Mouse (Mus musculus): ENCODE results near the gene Phlda1. TPM values are rescaled to one million over a fixed set of nuclear protein-coding genes. Genes with fewer than 3 reads are reported as not detected.

Gene Phlda1
- polyA plus RNA-seq, 1 experiment, result 56.1 TPM

DNA sequence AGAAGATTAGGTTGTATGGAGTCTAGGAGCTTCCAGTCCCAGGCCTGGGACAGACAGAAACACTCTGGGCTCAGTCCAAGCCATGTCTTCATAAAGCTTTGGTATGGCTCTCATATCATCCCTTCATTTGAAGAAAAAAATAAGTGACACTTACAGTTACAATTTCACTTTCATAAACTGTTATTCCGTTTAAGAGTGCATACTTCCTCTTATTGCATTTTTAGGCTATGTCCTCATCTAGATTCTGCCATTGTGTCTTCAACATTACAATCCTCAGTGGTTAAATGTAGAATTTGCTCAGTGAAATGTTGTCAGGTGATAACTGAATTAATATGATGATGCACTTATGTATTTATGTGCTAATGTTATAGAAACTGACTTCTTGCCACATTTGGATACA, 41.3 kb upstream of the Phlda1 start:
- Histone ChIP-seq H3K4me2 (ENCODE audit: low read depth) (no peak overlapping the region), H3K36me3 (ENCODE audit: control insufficient read depth, insufficient read depth) (no peaks in the 10 kb centered on the region), H3K4me3 (no peak overlapping the region), H3ac (ENCODE audit: control insufficient read depth, insufficient read length) (no peak overlapping the region), H3K27me3 (ENCODE audit: control insufficient read depth, insufficient read depth, insufficient read length) (no peaks in the 10 kb centered on the region), H3K79me2 (ENCODE audit: control insufficient read depth, insufficient read depth) (no peaks in the 10 kb centered on the region)
- TF ChIP-seq MYOD1 (IDR thresholded peaks at IDR 0.05; ENCODE audit: control insufficient read depth in 1 of 3, insufficient read length in 2 of 3, low read depth in 2 of 3) (no peak), CEBPB (IDR thresholded peaks at IDR 0.05; ENCODE audit: insufficient read depth, poor library complexity, severe bottlenecking) (no peak), POLR2AphosphoS2 (IDR thresholded peaks at IDR 0.05; ENCODE audit: insufficient read length, low read depth) (no peak)

DNA sequence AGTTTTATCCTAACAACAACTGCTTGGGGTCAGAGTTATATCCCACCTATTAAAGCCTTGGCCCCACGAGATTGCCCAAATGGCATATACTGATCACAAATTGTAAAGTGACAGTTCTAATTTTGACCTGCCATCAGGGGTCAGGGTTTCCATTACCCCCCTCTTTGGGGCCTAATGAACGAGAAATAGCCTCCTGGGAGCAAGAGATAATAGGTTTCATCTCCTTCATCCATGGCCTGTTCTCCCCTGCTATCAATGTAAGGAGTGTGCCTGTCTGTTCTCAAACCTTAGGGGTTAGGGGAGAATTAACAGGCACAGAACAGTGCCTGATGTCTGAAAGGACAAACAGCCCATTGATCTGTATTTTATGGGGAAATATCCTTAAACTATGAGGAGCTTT, 40.7 kb upstream of the Phlda1 start:
- Histone ChIP-seq H3K4me3 (no peak overlapping the region), H3K27me3 (ENCODE audit: control insufficient read depth, insufficient read depth, insufficient read length) (no peaks in the 10 kb centered on the region), H3ac (ENCODE audit: control insufficient read depth, insufficient read length) (no peak overlapping the region), H3K4me2 (ENCODE audit: low read depth) (no peak overlapping the region), H3K79me2 (ENCODE audit: control insufficient read depth, insufficient read depth) (no peaks in the 10 kb centered on the region), H3K36me3 (ENCODE audit: control insufficient read depth, insufficient read depth) (no peaks in the 10 kb centered on the region)
- no peak for TF ChIP-seq USF1 (IDR thresholded peaks at IDR 0.05; ENCODE audit: low read depth)
- no peak for TF ChIP-seq CEBPB (IDR thresholded peaks at IDR 0.05; ENCODE audit: insufficient read depth, poor library complexity, severe bottlenecking)
- TF ChIP-seq REST (IDR thresholded peaks at IDR 0.05; ENCODE audit: insufficient read depth, insufficient read length), result no peak
- TF ChIP-seq TCF3 (IDR thresholded peaks at IDR 0.05; ENCODE audit: insufficient read length, low read depth), result no peak
- TF ChIP-seq POLR2A (IDR thresholded peaks at IDR 0.05; ENCODE audit: insufficient read length, low read depth), result no peak
- no peak for TF ChIP-seq POLR2AphosphoS2 (IDR thresholded peaks at IDR 0.05; ENCODE audit: insufficient read length, low read depth)
- TF ChIP-seq MYOG (IDR thresholded peaks at IDR 0.05; ENCODE audit: control insufficient read depth in 1 of 3, insufficient read depth in 1 of 3, insufficient read length in 2 of 3, low read depth in 2 of 3), result no peak
- TF ChIP-seq MAX (IDR thresholded peaks at IDR 0.05; ENCODE audit: low read depth), result no peak
- no peak for TF ChIP-seq TCF12 (IDR thresholded peaks at IDR 0.05; ENCODE audit: insufficient read depth, poor library complexity, severe bottlenecking)
- TF ChIP-seq E2F4 (IDR thresholded peaks at IDR 0.05; ENCODE audit: insufficient read depth), result no peak
- no peak for TF ChIP-seq MYOD1 (IDR thresholded peaks at IDR 0.05; ENCODE audit: control insufficient read depth in 1 of 3, insufficient read length in 2 of 3, low read depth in 2 of 3)
- no peak for TF ChIP-seq SRF (IDR thresholded peaks at IDR 0.05; ENCODE audit: control insufficient read depth, insufficient read length, low read depth)

DNA sequence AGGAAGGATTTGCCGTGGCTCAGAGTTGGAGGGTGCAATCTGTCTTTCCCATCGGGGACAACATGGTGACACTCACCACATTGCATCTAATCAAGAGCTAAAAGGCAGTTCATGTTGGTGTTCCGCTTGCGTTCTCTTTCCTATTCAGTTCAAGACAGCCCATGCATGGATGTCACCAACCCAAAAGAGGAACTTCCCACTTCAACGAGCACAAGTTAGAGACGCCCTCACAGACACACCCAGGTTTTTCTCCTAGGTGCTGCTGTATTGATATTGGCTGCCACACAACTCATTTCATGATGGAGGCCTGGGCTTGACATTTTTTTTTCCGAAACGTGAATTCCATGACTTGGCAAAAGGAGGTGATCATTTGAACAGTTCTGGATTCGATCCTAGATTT, 34.9 kb upstream of the Phlda1 start:
- Histone ChIP-seq H3K27me3 (ENCODE audit: control insufficient read depth, insufficient read depth, insufficient read length) (no peaks in the 10 kb centered on the region), H3K36me3 (ENCODE audit: control insufficient read depth, insufficient read depth) (no peaks in the 10 kb centered on the region), H3ac (ENCODE audit: control insufficient read depth, insufficient read length) (no peak overlapping the region), H3K4me2 (ENCODE audit: low read depth) (no peak overlapping the region), H3K79me2 (ENCODE audit: control insufficient read depth, insufficient read depth) (peaks cover 27% of the 10 kb centered on the region), H3K4me3 (no peak overlapping the region)
- no peak for TF ChIP-seq REST (IDR thresholded peaks at IDR 0.05; ENCODE audit: insufficient read depth, insufficient read length)
- no peak for TF ChIP-seq USF1 (IDR thresholded peaks at IDR 0.05; ENCODE audit: low read depth)
- no peak for TF ChIP-seq POLR2A (IDR thresholded peaks at IDR 0.05; ENCODE audit: insufficient read length, low read depth)
- TF ChIP-seq TCF12 (IDR thresholded peaks at IDR 0.05; ENCODE audit: insufficient read depth, poor library complexity, severe bottlenecking), result no peak
- TF ChIP-seq TCF3 (IDR thresholded peaks at IDR 0.05; ENCODE audit: insufficient read length, low read depth), result no peak

DNA sequence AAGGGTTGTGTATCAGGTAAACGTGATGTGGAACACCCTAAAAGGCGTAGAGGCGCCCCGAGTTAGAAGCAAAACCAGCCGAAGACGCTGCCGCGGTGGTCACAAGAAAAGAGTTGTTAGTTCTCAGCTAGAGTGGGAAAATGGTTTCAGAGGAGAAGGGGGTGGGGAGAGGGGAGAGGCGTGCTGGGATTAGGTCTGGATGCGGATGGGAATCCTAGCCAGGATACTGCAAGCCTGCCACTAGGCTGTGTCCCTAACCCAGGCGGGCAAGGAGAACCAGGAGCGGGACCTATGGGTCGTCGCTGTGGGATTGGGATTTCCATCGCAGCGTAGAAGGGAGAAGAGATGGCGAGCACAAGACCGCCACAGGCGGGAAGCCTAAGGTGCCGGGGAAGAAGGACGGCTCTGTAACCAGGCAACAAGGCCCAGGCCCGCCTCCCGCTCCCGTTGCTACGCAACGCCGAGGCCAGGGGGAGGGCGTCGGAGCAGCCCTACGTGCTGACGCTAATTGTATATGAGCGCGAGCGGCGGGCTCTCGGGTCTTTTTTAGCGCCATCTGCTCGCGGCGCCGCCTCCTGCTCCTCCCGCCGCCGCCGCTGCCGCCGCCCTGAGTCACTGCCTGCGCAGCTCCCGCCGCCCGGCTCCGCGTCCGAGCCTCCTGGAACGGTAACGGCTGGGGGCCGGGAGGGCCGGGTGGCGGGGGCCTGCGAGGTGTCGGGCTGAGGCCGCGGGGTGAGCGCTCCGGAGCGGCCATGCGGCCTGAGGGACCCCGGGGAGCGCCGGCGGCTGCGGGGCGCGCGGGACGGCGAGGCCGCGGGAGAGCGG, 33.2 kb upstream of the Phlda1 start, which contains the start of gene Nap1l1:
Gene Nap1l1 (plus strand): TSS at position 538 of the 825 bp plus-strand sequence.
- TF ChIP-seq MYOG (IDR thresholded peaks at IDR 0.05; ENCODE audit: control insufficient read depth in 1 of 3, insufficient read depth in 1 of 3, insufficient read length in 2 of 3, low read depth in 2 of 3), result peak in 1 of 3 experiments; percentile 10
- TF ChIP-seq TCF12 (IDR thresholded peaks at IDR 0.05; ENCODE audit: insufficient read depth, poor library complexity, severe bottlenecking), result no peak
- TF ChIP-seq E2F4 (IDR thresholded peaks at IDR 0.05; ENCODE audit: insufficient read depth), result peak; percentile 44
- TF ChIP-seq SRF (IDR thresholded peaks at IDR 0.05; ENCODE audit: control insufficient read depth, insufficient read length, low read depth), result peak; percentile 38
- TF ChIP-seq POLR2AphosphoS2 (IDR thresholded peaks at IDR 0.05; ENCODE audit: insufficient read length, low read depth), result no peak
- TF ChIP-seq POLR2A (IDR thresholded peaks at IDR 0.05; ENCODE audit: insufficient read length, low read depth), result peak; percentile 66

DNA sequence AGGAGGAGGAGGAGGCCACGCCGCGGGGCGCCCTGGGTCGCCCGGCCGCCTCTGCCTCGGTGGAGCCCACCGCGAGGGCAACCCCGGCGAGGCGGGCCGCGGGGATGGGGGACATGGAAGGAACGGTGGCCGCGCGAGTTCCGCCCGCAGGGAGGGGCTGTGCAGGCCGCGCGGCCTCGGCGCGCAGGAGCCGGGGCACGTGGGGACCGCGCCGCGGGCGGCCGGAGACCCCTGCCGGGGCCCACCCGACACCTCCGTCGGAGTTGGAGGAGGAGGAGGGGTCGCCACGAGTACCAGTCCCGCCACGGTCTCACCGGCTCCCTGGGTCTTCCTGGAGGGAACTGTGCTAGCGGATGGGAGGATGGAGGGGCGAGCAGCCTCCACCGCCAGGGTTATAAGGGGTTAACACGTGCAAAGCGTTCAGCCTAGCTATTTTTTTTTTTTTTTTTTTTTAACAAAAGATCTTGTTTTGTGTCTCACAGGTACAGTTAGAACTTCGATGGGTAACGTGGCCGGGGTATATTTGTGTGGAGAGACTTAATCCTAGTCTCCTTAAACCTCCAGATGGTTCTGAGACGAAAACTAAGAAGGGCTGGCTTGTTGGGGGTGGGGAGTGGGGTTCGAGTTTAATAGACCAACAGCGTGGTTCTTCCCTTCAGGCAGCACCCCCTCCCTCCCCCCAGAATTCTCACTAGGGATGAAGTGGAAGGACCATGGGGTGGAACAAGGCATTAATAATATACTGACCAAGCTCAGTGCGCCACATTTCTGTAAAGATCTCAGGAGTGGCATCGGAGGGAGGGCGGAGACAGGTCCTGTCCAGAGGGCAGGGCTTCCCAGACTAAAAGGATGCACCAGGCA, 32.3 kb upstream of the Phlda1 start:
- H3ac ChIP-seq (ENCODE audit: control insufficient read depth, insufficient read length), result peak overlapping the region; percentile 77
- H3K79me2 ChIP-seq (ENCODE audit: control insufficient read depth, insufficient read depth), result peaks cover 53% of the 10 kb centered on the region

More for the DNA sequence above, 33.2 kb upstream of the Phlda1 start, which contains the start of gene Nap1l1:
- Histone ChIP-seq H3K4me3 (peak within 1 kb of the TSS; percentile 50), H3K4me2 (ENCODE audit: low read depth) (peak within 1 kb of the TSS; percentile 77), H3K36me3 (ENCODE audit: control insufficient read depth, insufficient read depth) (no peaks in the 10 kb centered on the region), H3K27me3 (ENCODE audit: control insufficient read depth, insufficient read depth, insufficient read length) (no peaks in the 10 kb centered on the region), H3ac (ENCODE audit: control insufficient read depth, insufficient read length) (peak within 1 kb of the TSS; percentile 77), H3K79me2 (ENCODE audit: control insufficient read depth, insufficient read depth) (peaks cover 44% of the 10 kb centered on the region)

More for the DNA sequence above, 32.3 kb upstream of the Phlda1 start:
- H3K27me3 ChIP-seq (ENCODE audit: control insufficient read depth, insufficient read depth, insufficient read length), result no peaks in the 10 kb centered on the region
- no peak for TF ChIP-seq SRF (IDR thresholded peaks at IDR 0.05; ENCODE audit: control insufficient read depth, insufficient read length, low read depth)
- no peak for TF ChIP-seq USF1 (IDR thresholded peaks at IDR 0.05; ENCODE audit: low read depth)
- TF ChIP-seq POLR2AphosphoS2 (IDR thresholded peaks at IDR 0.05; ENCODE audit: insufficient read length, low read depth), result no peak
- no peak for TF ChIP-seq E2F4 (IDR thresholded peaks at IDR 0.05; ENCODE audit: insufficient read depth)
- TF ChIP-seq MAX (IDR thresholded peaks at IDR 0.05; ENCODE audit: low read depth), result no peak
- no peak for TF ChIP-seq POLR2A (IDR thresholded peaks at IDR 0.05; ENCODE audit: insufficient read length, low read depth)
- no peak for TF ChIP-seq MYOG (IDR thresholded peaks at IDR 0.05; ENCODE audit: control insufficient read depth in 1 of 3, insufficient read depth in 1 of 3, insufficient read length in 2 of 3, low read depth in 2 of 3)
- TF ChIP-seq CEBPB (IDR thresholded peaks at IDR 0.05; ENCODE audit: insufficient read depth, poor library complexity, severe bottlenecking), result no peak
- no peak for TF ChIP-seq TCF12 (IDR thresholded peaks at IDR 0.05; ENCODE audit: insufficient read depth, poor library complexity, severe bottlenecking)
- TF ChIP-seq TCF3 (IDR thresholded peaks at IDR 0.05; ENCODE audit: insufficient read length, low read depth), result no peak
- no peak for TF ChIP-seq MYOD1 (IDR thresholded peaks at IDR 0.05; ENCODE audit: control insufficient read depth in 1 of 3, insufficient read length in 2 of 3, low read depth in 2 of 3)
- TF ChIP-seq REST (IDR thresholded peaks at IDR 0.05; ENCODE audit: insufficient read depth, insufficient read length), result no peak
- H3K4me2 ChIP-seq (ENCODE audit: low read depth), result peak overlapping the region; percentile 64
- peak overlapping the region; percentile 50 for H3K4me3 ChIP-seq
- H3K36me3 ChIP-seq (ENCODE audit: control insufficient read depth, insufficient read depth), result no peaks in the 10 kb centered on the region

All from myocyte (in vitro differentiated cells).